Mouse (Mus musculus): ENCODE results near the gene Sclt1. TPM values are rescaled to one million over a fixed set of nuclear protein-coding genes. Genes with fewer than 3 reads are reported as not detected.

Sclt1 gene
- polyA plus RNA-seq, 1 experiment from 2014 or later: 12.9 TPM

- no peak for ATAC-seq (ENCODE audit: insufficient read depth, low FRiP score)
- Histone ChIP-seq H3K4me1 (ENCODE audit: control insufficient read depth, insufficient read depth, low read length) (0 out of 2 replicates have a peak, but pooled peaks cover 6% of the 10 kb centered on the region), H3K4me2 (ENCODE audit: low read depth, low read length) (no peak overlapping the region), H3K27me3 (ENCODE audit: control insufficient read depth, insufficient read depth, low read length) (no peaks in the 10 kb centered on the region), H3K9ac (ENCODE audit: low read length) (no peak overlapping the region), H3K9me3 (replicated peaks; ENCODE audit: control insufficient read depth, low read length) (no peaks in the 10 kb centered on the region), H3K4me3 (replicated peaks; ENCODE audit: low read length) (no peak overlapping the region), H3K36me3 (ENCODE audit: control insufficient read depth, insufficient read depth, low read length) (peaks cover 16% of the 10 kb centered on the region; the same call in 1 of the 2 replicates), H3K27ac (ENCODE audit: low read length) (no peak overlapping the region)
- WGBS: 78% methylated on average over 9 of the region's 9 CpGs
Observed at GRCm38 (mm10) chr3:41601226-41602020, 140.9 kb downstream of the Sclt1 start.

GRCm38 (mm10) chr3:41599806-41600589, 142.3 kb downstream of the Sclt1 start:
- ATAC-seq (ENCODE audit: insufficient read depth, low FRiP score): peak; percentile 37; the same call in 1 of the 2 replicates
- no peak overlapping the region for H3K9ac ChIP-seq (ENCODE audit: low read length)
- no peak overlapping the region for H3K4me3 ChIP-seq (replicated peaks; ENCODE audit: low read length)
- no peaks in the 10 kb centered on the region for H3K27me3 ChIP-seq (ENCODE audit: control insufficient read depth, insufficient read depth, low read length)
- H3K9me3 ChIP-seq (replicated peaks; ENCODE audit: control insufficient read depth, low read length): no peaks in the 10 kb centered on the region
- peaks cover 12% of the 10 kb centered on the region; the same call in 1 of the 2 replicates for H3K36me3 ChIP-seq (ENCODE audit: control insufficient read depth, insufficient read depth, low read length)
- 0 out of 2 replicates have a peak, but pooled peaks cover 6% of the 10 kb centered on the region for H3K4me1 ChIP-seq (ENCODE audit: control insufficient read depth, insufficient read depth, low read length)
- H3K27ac ChIP-seq (ENCODE audit: low read length): no peak overlapping the region
- no peak overlapping the region for H3K4me2 ChIP-seq (ENCODE audit: low read depth, low read length)
- WGBS: 85% methylated on average over 14 of the region's 14 CpGs

- no peaks in the 10 kb centered on the region for H3K9me3 ChIP-seq (replicated peaks; ENCODE audit: control insufficient read depth, low read length)
- no peak for ATAC-seq (ENCODE audit: insufficient read depth, low FRiP score)
- H3K36me3 ChIP-seq (ENCODE audit: control insufficient read depth, insufficient read depth, low read length): peaks cover 6% of the 10 kb centered on the region; the same call in 1 of the 2 replicates
- H3K9ac ChIP-seq (ENCODE audit: low read length): no peak overlapping the region
- no peak overlapping the region for H3K27ac ChIP-seq (ENCODE audit: low read length)
- no peaks in the 10 kb centered on the region for H3K27me3 ChIP-seq (ENCODE audit: control insufficient read depth, insufficient read depth, low read length)
- WGBS: 85% methylated on average over 10 of the region's 10 CpGs
- no peak overlapping the region for H3K4me3 ChIP-seq (replicated peaks; ENCODE audit: low read length)
- 0 out of 2 replicates have a peak, but pooled peaks cover 6% of the 10 kb centered on the region for H3K4me1 ChIP-seq (ENCODE audit: control insufficient read depth, insufficient read depth, low read length)
- H3K4me2 ChIP-seq (ENCODE audit: low read depth, low read length): no peak overlapping the region
Observed at GRCm38 (mm10) chr3:41599226-41599625, 143.1 kb downstream of the Sclt1 start.

GRCm38 (mm10) chr3:41598412-41598811, 143.9 kb downstream of the Sclt1 start:
- no peak for ATAC-seq (ENCODE audit: insufficient read depth, low FRiP score)
- Histone ChIP-seq H3K4me1 (ENCODE audit: control insufficient read depth, insufficient read depth, low read length) (0 out of 2 replicates have a peak, but pooled peaks cover 6% of the 10 kb centered on the region), H3K4me2 (ENCODE audit: low read depth, low read length) (no peak overlapping the region), H3K36me3 (ENCODE audit: control insufficient read depth, insufficient read depth, low read length) (peaks cover 9% of the 10 kb centered on the region), H3K9me3 (replicated peaks; ENCODE audit: control insufficient read depth, low read length) (no peaks in the 10 kb centered on the region), H3K27ac (ENCODE audit: low read length) (no peak overlapping the region), H3K4me3 (replicated peaks; ENCODE audit: low read length) (no peak overlapping the region), H3K27me3 (ENCODE audit: control insufficient read depth, insufficient read depth, low read length) (no peaks in the 10 kb centered on the region), H3K9ac (ENCODE audit: low read length) (no peak overlapping the region)
- WGBS: 86% methylated on average over 9 of the region's 9 CpGs

- 88% methylated on average over 8 of the region's 8 CpGs for WGBS
- H3K36me3 ChIP-seq (ENCODE audit: control insufficient read depth, insufficient read depth, low read length): peaks cover 9% of the 10 kb centered on the region
- no peak overlapping the region for H3K27ac ChIP-seq (ENCODE audit: low read length)
- no peak overlapping the region for H3K4me2 ChIP-seq (ENCODE audit: low read depth, low read length)
- H3K4me1 ChIP-seq (ENCODE audit: control insufficient read depth, insufficient read depth, low read length): no peaks in the 10 kb centered on the region
- H3K9ac ChIP-seq (ENCODE audit: low read length): no peak overlapping the region
- no peak for ATAC-seq (ENCODE audit: insufficient read depth, low FRiP score)
- H3K9me3 ChIP-seq (replicated peaks; ENCODE audit: control insufficient read depth, low read length): no peaks in the 10 kb centered on the region
- H3K27me3 ChIP-seq (ENCODE audit: control insufficient read depth, insufficient read depth, low read length): no peaks in the 10 kb centered on the region
- no peak overlapping the region for H3K4me3 ChIP-seq (replicated peaks; ENCODE audit: low read length)
Observed at GRCm38 (mm10) chr3:41597036-41597435, 145.3 kb downstream of the Sclt1 start.

- Histone ChIP-seq H3K27me3 (ENCODE audit: control insufficient read depth, insufficient read depth, low read length) (no peaks in the 10 kb centered on the region), H3K9ac (ENCODE audit: low read length) (no peak overlapping the region), H3K4me3 (replicated peaks; ENCODE audit: low read length) (no peak overlapping the region), H3K4me2 (ENCODE audit: low read depth, low read length) (no peak overlapping the region), H3K9me3 (replicated peaks; ENCODE audit: control insufficient read depth, low read length) (no peaks in the 10 kb centered on the region), H3K27ac (ENCODE audit: low read length) (no peak overlapping the region), H3K4me1 (ENCODE audit: control insufficient read depth, insufficient read depth, low read length) (0 out of 2 replicates have a peak, but pooled peaks cover 3% of the 10 kb centered on the region), H3K36me3 (ENCODE audit: control insufficient read depth, insufficient read depth, low read length) (peaks cover 9% of the 10 kb centered on the region)
- WGBS: 88% methylated on average over 4 of the region's 4 CpGs
- no peak for ATAC-seq (ENCODE audit: insufficient read depth, low FRiP score)
Observed at GRCm38 (mm10) chr3:41595010-41595409, 147.3 kb downstream of the Sclt1 start.

- Histone ChIP-seq H3K27ac (ENCODE audit: low read length) (no peak overlapping the region), H3K4me2 (ENCODE audit: low read depth, low read length) (no peak overlapping the region)
- WGBS: 80% methylated on average over 9 of the region's 9 CpGs
Observed at GRCm38 (mm10) chr3:41594097-41594879, 148.0 kb downstream of the Sclt1 start.

GRCm38 (mm10) chr3:41592805-41593204, 149.5 kb downstream of the Sclt1 start:
- H3K4me2 ChIP-seq (ENCODE audit: low read depth, low read length): no peak overlapping the region
- no peaks in the 10 kb centered on the region for H3K9me3 ChIP-seq (replicated peaks; ENCODE audit: control insufficient read depth, low read length)
- H3K27me3 ChIP-seq (ENCODE audit: control insufficient read depth, insufficient read depth, low read length): no peaks in the 10 kb centered on the region
- H3K27ac ChIP-seq (ENCODE audit: low read length): no peak overlapping the region
- ATAC-seq (ENCODE audit: insufficient read depth, low FRiP score): no peak
- H3K36me3 ChIP-seq (ENCODE audit: control insufficient read depth, insufficient read depth, low read length): peaks cover 9% of the 10 kb centered on the region
- H3K4me3 ChIP-seq (replicated peaks; ENCODE audit: low read length): no peak overlapping the region
- peaks cover 10% of the 10 kb centered on the region; the same call in 1 of the 2 replicates for H3K4me1 ChIP-seq (ENCODE audit: control insufficient read depth, insufficient read depth, low read length)
- H3K9ac ChIP-seq (ENCODE audit: low read length): no peak overlapping the region
- WGBS: 86% methylated on average over 7 of the region's 7 CpGs

More at GRCm38 (mm10) chr3:41594097-41594879, 148.0 kb downstream of the Sclt1 start:
- Histone ChIP-seq H3K27me3 (ENCODE audit: control insufficient read depth, insufficient read depth, low read length) (no peaks in the 10 kb centered on the region), H3K9ac (ENCODE audit: low read length) (no peak overlapping the region), H3K4me1 (ENCODE audit: control insufficient read depth, insufficient read depth, low read length) (peaks cover 5% of the 10 kb centered on the region; the same call in 1 of the 2 replicates), H3K4me3 (replicated peaks; ENCODE audit: low read length) (no peak overlapping the region), H3K36me3 (ENCODE audit: control insufficient read depth, insufficient read depth, low read length) (peaks cover 9% of the 10 kb centered on the region), H3K9me3 (replicated peaks; ENCODE audit: control insufficient read depth, low read length) (no peaks in the 10 kb centered on the region)
- no peak for ATAC-seq (ENCODE audit: insufficient read depth, low FRiP score)

Measured in stomach, embryonic 16.5 days (tissue).